Mouse (Mus musculus) limb, embryonic 14.5 days (tissue): Measurements from ENCODE around the gene Ddx50. TPM values are rescaled to one million over a fixed set of nuclear protein-coding genes. Genes with fewer than 3 reads are reported as not detected.

Source experiments
- ATAC-seq: fragments of 200-750 bp; cut with Nextera tagmentation; 2 replicates; pipeline ENCODE4 v1.8.0; 2017; ENCODE audit warnings: low read depth, moderate number of reproducible peaks, moderate TSS enrichment; ENCODE audit not compliant: low FRiP score
- DNase-seq: peaks from one replicate; pipeline ENCODE4 v3.0.0-alpha.2; 2015; ENCODE audit warnings: low spot score
- H3K27ac ChIP-seq: fragments of 300-500 bp; sonication (generic); replicated peaks from 2 replicates; pipeline ENCODE4 v1.5.1; 2014; ENCODE audit warnings: low read depth, mild to moderate bottlenecking, low read length, moderate library complexity, mixed read lengths
- H3K27me3 ChIP-seq: fragments of 300-500 bp; sonication (generic); 2 replicates; pipeline ENCODE4 v1.6.1; 2014; ENCODE audit warnings: low read length, mixed read lengths; ENCODE audit not compliant: control insufficient read depth, insufficient read depth
- H3K36me3 ChIP-seq: fragments of 300-500 bp; sonication (generic); 2 replicates; pipeline ENCODE4 v1.6.1; 2014; ENCODE audit warnings: mild to moderate bottlenecking, low read length, moderate library complexity, mixed read lengths; ENCODE audit not compliant: control insufficient read depth, insufficient read depth
- H3K4me1 ChIP-seq: fragments of 300-500 bp; sonication (generic); 2 replicates; pipeline ENCODE4 v1.6.1; 2014; ENCODE audit warnings: antibody characterized with exemption, low read length, mixed read lengths; ENCODE audit not compliant: control insufficient read depth, insufficient read depth
- H3K4me2 ChIP-seq: fragments of 300-500 bp; sonication (generic); replicated peaks from 2 replicates; pipeline ENCODE4 v1.6.1; 2014; ENCODE audit warnings: low read depth, mild to moderate bottlenecking, low read length, moderate library complexity; ENCODE audit not compliant: severe bottlenecking
- H3K4me3 ChIP-seq: fragments of 300-500 bp; sonication (generic); replicated peaks from 2 replicates; pipeline ENCODE4 v1.5.1; 2014; ENCODE audit warnings: low read length
- H3K9ac ChIP-seq: fragments of 300-500 bp; sonication (generic); 2 replicates; pipeline ENCODE4 v1.6.1; 2014; ENCODE audit warnings: mild to moderate bottlenecking, low read depth, low read length, moderate library complexity; ENCODE audit not compliant: severe bottlenecking
- H3K9me3 ChIP-seq: fragments of 300-500 bp; sonication (generic); 2 replicates; pipeline ENCODE4 v1.6.1; 2016; ENCODE audit warnings: low read length; ENCODE audit not compliant: control insufficient read depth
- POLR2A ChIP-seq: fragments of 200-500 bp; IDR thresholded peaks from 2 replicates; pipeline ENCODE4 v1.8.0; 2012; ENCODE audit warnings: inconsistent platforms, mild to moderate bottlenecking, moderate library complexity, borderline replicate concordance; ENCODE audit not compliant: insufficient read depth, insufficient read length; ENCODE audit errors: extremely low read depth
- WGBS: fragments of 180-500 bp; shearing (Covaris S2); extraction: QIAGEN DNeasy Blood & Tissue Kit; methylation state at CpG from one replicate; pipeline ENCODE4 v1.1.7; 2014; 5-methylcytosine and 5-hydroxymethylcytosine counted together
- polyA plus RNA-seq, 2 experiments: library from polyadenylated mRNA; depleted of rRNA in 1 of 2; stranded (reverse) in 1 of 2; unstranded in 1 of 2; fragments of >200 nt; fragmentation: Nextera tagmentation in 1 of 2; extraction: Ambion mirVana in 1 of 2; gene quantifications; 2 replicates each; pipeline versions ENCODE4 v1.2.1 to v1.2.3; 2012 to 2014

Ddx50 gene
- polyA plus RNA-seq, 2 experiments = 120 to 165 TPM

GRCm38 (mm10) chr10:62650358-62650782 lies 648 bp downstream of the Ddx50 start:
- under 1% methylated on average over 17 of the region's 17 CpGs for WGBS
- peaks cover 17% of the 10 kb centered on the region for H3K36me3 ChIP-seq
- no peaks in the 10 kb centered on the region for H3K27me3 ChIP-seq
- peak overlapping the region; percentile 95 for H3K27ac ChIP-seq
- H3K9ac ChIP-seq = peak overlapping the region; percentile 97
- DNase-seq (no peak), ATAC-seq (no peak)
- peaks cover 8% of the 10 kb centered on the region for H3K4me1 ChIP-seq
- peak overlapping the region; percentile 64 for H3K4me2 ChIP-seq
- no peak for TF ChIP-seq POLR2A
- H3K4me3 ChIP-seq = peak overlapping the region; percentile 98
- no peaks in the 10 kb centered on the region for H3K9me3 ChIP-seq

- ATAC-seq (no peak), DNase-seq (no peak)
- H3K4me3 ChIP-seq = no peak overlapping the region
- no peaks in the 10 kb centered on the region; the same call in 1 of the 2 replicates for H3K4me1 ChIP-seq
- no peaks in the 10 kb centered on the region for H3K36me3 ChIP-seq
- H3K27me3 ChIP-seq = no peaks in the 10 kb centered on the region
- H3K4me2 ChIP-seq = no peak overlapping the region
- H3K9me3 ChIP-seq = no peaks in the 10 kb centered on the region
- WGBS = 87% methylated on average over 3 of the region's 3 CpGs
- no peak overlapping the region for H3K27ac ChIP-seq
- H3K9ac ChIP-seq = no peak overlapping the region
- TF ChIP-seq POLR2A = no peak
These were observed 46.9 kb downstream of the Ddx50 start for GRCm38 (mm10) chr10:62604161-62604560.

GRCm38 (mm10) chr10:62603233-62604030 lies 47.6 kb downstream of the Ddx50 start:
- Histone ChIP-seq H3K9ac (no peak overlapping the region), H3K27me3 (no peaks in the 10 kb centered on the region), H3K27ac (no peak overlapping the region), H3K4me3 (no peak overlapping the region), H3K36me3 (peaks cover 3% of the 10 kb centered on the region), H3K4me1 (no peaks in the 10 kb centered on the region; the same call in 1 of the 2 replicates), H3K4me2 (no peak overlapping the region; the same call in 1 of the 2 replicates), H3K9me3 (no peaks in the 10 kb centered on the region)
- WGBS = 85% methylated on average over 12 of the region's 12 CpGs
- TF ChIP-seq POLR2A = no peak
- DNase-seq = no peak
- no peak for ATAC-seq

GRCm38 (mm10) chr10:62602177-62603040 lies 48.6 kb downstream of the Ddx50 start, which contains the start of gene Ddx21:
TSS of gene Ddx21 (minus strand) at chr10:62602281.
- Histone ChIP-seq H3K9ac (peak within 1 kb of the TSS; percentile 78), H3K36me3 (peaks cover 13% of the 10 kb centered on the region), H3K4me1 (no peaks in the 10 kb centered on the region; the same call in 1 of the 2 replicates), H3K9me3 (no peaks in the 10 kb centered on the region), H3K27me3 (no peaks in the 10 kb centered on the region), H3K4me3 (peak within 1 kb of the TSS; percentile 91), H3K27ac (peak within 1 kb of the TSS; percentile 16), H3K4me2 (peak within 1 kb of the TSS; percentile 91)
- ATAC-seq = peak; percentile 96
- WGBS = 6% methylated on average over 50 of the region's 53 CpGs
- peak; percentile 92 for DNase-seq
- peak; percentile 91; the same call in 1 of the 2 replicates for TF ChIP-seq POLR2A

- DNase-seq = no peak
- no peak for TF ChIP-seq POLR2A
These were observed 49.2 kb downstream of the Ddx50 start for GRCm38 (mm10) chr10:62601833-62602176.

More at GRCm38 (mm10) chr10:62601833-62602176, 49.2 kb downstream of the Ddx50 start:
- H3K27ac ChIP-seq = peak overlapping the region; percentile 16
- H3K4me3 ChIP-seq = peak overlapping the region; percentile 91
- H3K36me3 ChIP-seq = peaks cover 17% of the 10 kb centered on the region
- no peaks in the 10 kb centered on the region; the same call in 1 of the 2 replicates for H3K4me1 ChIP-seq
- H3K4me2 ChIP-seq = peak overlapping the region; percentile 91
- no peaks in the 10 kb centered on the region for H3K27me3 ChIP-seq
- under 1% methylated on average over 23 of the region's 23 CpGs for whole genome bisulfite sequencing
- peak; percentile 66 for ATAC-seq
- peak overlapping the region; percentile 78 for H3K9ac ChIP-seq
- H3K9me3 ChIP-seq = no peaks in the 10 kb centered on the region
